Mouse (Mus musculus) embryonic facial prominence, embryonic 15.5 days (tissue): Measurements from ENCODE around the gene Cox20. TPM values are rescaled to one million over a fixed set of nuclear protein-coding genes. Genes with fewer than 3 reads are reported as not detected.

Source experiments
- ATAC-seq: fragments of 200-750 bp; cut with Nextera tagmentation; 2 replicates; pipeline ENCODE4 v1.8.0; 2017; ENCODE audit warnings: low read depth, moderate TSS enrichment; ENCODE audit not compliant: insufficient number of reproducible peaks, low FRiP score, low TSS enrichment
- H3K27ac ChIP-seq: fragments of 300-500 bp; sonication (generic); replicated peaks from 2 replicates; pipeline ENCODE4 v1.5.1; 2015; ENCODE audit warnings: mild to moderate bottlenecking, inconsistent platforms
- H3K27me3 ChIP-seq: fragments of 300-500 bp; sonication (generic); 2 replicates; pipeline ENCODE4 v1.6.1; 2015; ENCODE audit warnings: inconsistent platforms
- H3K36me3 ChIP-seq: fragments of 300-500 bp; sonication (generic); 2 replicates; pipeline ENCODE4 v1.6.1; 2015; ENCODE audit warnings: mild to moderate bottlenecking, inconsistent platforms
- H3K4me1 ChIP-seq: fragments of 300-500 bp; sonication (generic); 2 replicates; pipeline ENCODE4 v1.6.1; 2015; ENCODE audit warnings: inconsistent platforms
- H3K4me2 ChIP-seq: fragments of 300-500 bp; sonication (generic); replicated peaks from 2 replicates; pipeline ENCODE4 v1.6.1; 2015; ENCODE audit warnings: mild to moderate bottlenecking, inconsistent platforms
- H3K4me3 ChIP-seq: fragments of 300-500 bp; sonication (generic); replicated peaks from 2 replicates; pipeline ENCODE4 v1.5.1; 2015; ENCODE audit warnings: mild to moderate bottlenecking, inconsistent platforms
- H3K9ac ChIP-seq: fragments of 300-500 bp; sonication (generic); 2 replicates; pipeline ENCODE4 v1.6.1; 2015; ENCODE audit warnings: inconsistent platforms
- H3K9me3 ChIP-seq: fragments of 300-500 bp; sonication (generic); replicated peaks from 2 replicates; pipeline ENCODE4 v1.6.1; 2016; ENCODE audit warnings: inconsistent platforms
- WGBS: fragments of 180-500 bp; shearing (Covaris S2); methylation state at CpG from one replicate; pipeline ENCODE4 v1.1.7; 2015; 5-methylcytosine and 5-hydroxymethylcytosine counted together
- polyA plus RNA-seq: library from polyadenylated mRNA; unstranded; fragments of >200 nt; fragmentation: Nextera tagmentation; extraction: Ambion mirVana; gene quantifications from 2 replicates; pipeline ENCODE4 v1.2.1, GENCODE M21; 2015

The Cox20 gene
- polyA plus RNA-seq, 1 experiment from 2014 or later = 118 TPM

GRCm38 (mm10) chr1:178320723-178321590 is 2.0 kb downstream of the Cox20 start:
- Histone ChIP-seq H3K4me2 (peak overlapping the region; percentile 56), H3K36me3 (peaks cover 30% of the 10 kb centered on the region), H3K9me3 (no peaks in the 10 kb centered on the region), H3K4me1 (peaks cover 22% of the 10 kb centered on the region), H3K27me3 (no peaks in the 10 kb centered on the region), H3K9ac (no peak overlapping the region), H3K27ac (peak overlapping the region; percentile 100), H3K4me3 (peak overlapping the region; percentile 68)
- 22% methylated on average over 5 of the region's 5 CpGs for WGBS
- ATAC-seq = no peak

GRCm38 (mm10) chr1:178321730-178322357 is 2.9 kb downstream of the Cox20 start:
- H3K4me2 ChIP-seq = no peak overlapping the region
- no peak overlapping the region for H3K4me3 ChIP-seq
- ATAC-seq = no peak
- no peaks in the 10 kb centered on the region for H3K9me3 ChIP-seq
- H3K27me3 ChIP-seq = no peaks in the 10 kb centered on the region
- peaks cover 20% of the 10 kb centered on the region for H3K4me1 ChIP-seq
- 58% methylated on average over 4 of the region's 4 CpGs for WGBS
- H3K9ac ChIP-seq = peak overlapping the region; percentile 4; the same call in 1 of the 2 replicates
- peak overlapping the region; percentile 66; the same call in 1 of the 2 replicates for H3K27ac ChIP-seq
- peaks cover 31% of the 10 kb centered on the region for H3K36me3 ChIP-seq

- 91% methylated on average over 1 of the region's 1 CpGs for WGBS
- H3K27me3 ChIP-seq = no peaks in the 10 kb centered on the region
- no peak overlapping the region for H3K27ac ChIP-seq
- no peak overlapping the region for H3K9ac ChIP-seq
- H3K9me3 ChIP-seq = no peaks in the 10 kb centered on the region
- no peak overlapping the region for H3K4me3 ChIP-seq
- H3K36me3 ChIP-seq = peaks cover 42% of the 10 kb centered on the region
- H3K4me2 ChIP-seq = no peak overlapping the region
- ATAC-seq = no peak
- H3K4me1 ChIP-seq = peaks cover 15% of the 10 kb centered on the region
Observed at GRCm38 (mm10) chr1:178323235-178323634, 4.3 kb downstream of the Cox20 start.

GRCm38 (mm10) chr1:178324568-178324967 is 5.6 kb downstream of the Cox20 start:
- peaks cover 15% of the 10 kb centered on the region for H3K4me1 ChIP-seq
- no peaks in the 10 kb centered on the region for H3K27me3 ChIP-seq
- no peak for ATAC-seq
- H3K27ac ChIP-seq = no peak overlapping the region
- WGBS = 86% methylated on average over 1 of the region's 1 CpGs
- no peaks in the 10 kb centered on the region for H3K9me3 ChIP-seq
- peaks cover 47% of the 10 kb centered on the region for H3K36me3 ChIP-seq
- H3K4me2 ChIP-seq = no peak overlapping the region
- H3K9ac ChIP-seq = no peak overlapping the region
- no peak overlapping the region for H3K4me3 ChIP-seq

- WGBS = 80% methylated on average over 1 of the region's 1 CpGs
- H3K9me3 ChIP-seq = no peaks in the 10 kb centered on the region
- ATAC-seq = no peak
- H3K4me2 ChIP-seq = no peak overlapping the region
- H3K36me3 ChIP-seq = peaks cover 60% of the 10 kb centered on the region
- no peak overlapping the region for H3K27ac ChIP-seq
- H3K27me3 ChIP-seq = no peaks in the 10 kb centered on the region
- no peak overlapping the region for H3K9ac ChIP-seq
- H3K4me3 ChIP-seq = no peak overlapping the region
- H3K4me1 ChIP-seq = peaks cover 3% of the 10 kb centered on the region
Observed at GRCm38 (mm10) chr1:178326357-178326756, 7.4 kb downstream of the Cox20 start.

GRCm38 (mm10) chr1:178326950-178327349 is 8.0 kb downstream of the Cox20 start:
- Histone ChIP-seq H3K27me3 (no peaks in the 10 kb centered on the region), H3K4me1 (no peaks in the 10 kb centered on the region), H3K4me3 (no peak overlapping the region), H3K27ac (no peak overlapping the region), H3K4me2 (no peak overlapping the region), H3K36me3 (peaks cover 62% of the 10 kb centered on the region), H3K9ac (no peak overlapping the region), H3K9me3 (no peaks in the 10 kb centered on the region)
- WGBS = 87% methylated on average over 1 of the region's 1 CpGs
- ATAC-seq = no peak

GRCm38 (mm10) chr1:178329017-178329416 is 10.1 kb downstream of the Cox20 start:
- no peak for ATAC-seq
- Histone ChIP-seq H3K27me3 (no peaks in the 10 kb centered on the region), H3K9ac (no peak overlapping the region), H3K4me2 (no peak overlapping the region), H3K4me3 (no peak overlapping the region), H3K9me3 (no peaks in the 10 kb centered on the region), H3K36me3 (peaks cover 62% of the 10 kb centered on the region), H3K4me1 (peaks cover 11% of the 10 kb centered on the region), H3K27ac (no peak overlapping the region)
- 76% methylated on average over 5 of the region's 5 CpGs for WGBS

GRCm38 (mm10) chr1:178329946-178330345 is 11.0 kb downstream of the Cox20 start:
- Histone ChIP-seq H3K27me3 (no peaks in the 10 kb centered on the region), H3K36me3 (peaks cover 61% of the 10 kb centered on the region), H3K4me2 (no peak overlapping the region), H3K4me3 (no peak overlapping the region), H3K9ac (no peak overlapping the region), H3K27ac (no peak overlapping the region), H3K4me1 (peaks cover 17% of the 10 kb centered on the region), H3K9me3 (no peaks in the 10 kb centered on the region)
- 71% methylated on average over 6 of the region's 6 CpGs for WGBS
- ATAC-seq = no peak

GRCm38 (mm10) chr1:178335860-178336261 is 16.9 kb downstream of the Cox20 start:
- Histone ChIP-seq H3K27ac (peak overlapping the region; percentile 99), H3K9ac (peak overlapping the region; percentile 100), H3K4me2 (peak overlapping the region; percentile 61), H3K4me3 (peak overlapping the region; percentile 100), H3K36me3 (peaks cover 34% of the 10 kb centered on the region), H3K9me3 (no peaks in the 10 kb centered on the region), H3K27me3 (no peaks in the 10 kb centered on the region), H3K4me1 (peaks cover 20% of the 10 kb centered on the region)
- under 1% methylated on average over 16 of the region's 16 CpGs for WGBS
- no peak for ATAC-seq

- peak; percentile 93 for ATAC-seq
- Histone ChIP-seq H3K27ac (peak overlapping the region; percentile 99), H3K27me3 (no peaks in the 10 kb centered on the region), H3K4me1 (peaks cover 20% of the 10 kb centered on the region), H3K4me2 (peak overlapping the region; percentile 61), H3K9me3 (no peaks in the 10 kb centered on the region), H3K4me3 (peak overlapping the region; percentile 100), H3K9ac (peak overlapping the region; percentile 100), H3K36me3 (peaks cover 29% of the 10 kb centered on the region)
- under 1% methylated on average over 45 of the region's 53 CpGs for WGBS
Observed at GRCm38 (mm10) chr1:178336289-178336775, 17.4 kb downstream of the Cox20 start.

GRCm38 (mm10) chr1:178336777-178337481 is 18.0 kb downstream of the Cox20 start:
- Histone ChIP-seq H3K4me1 (peaks cover 20% of the 10 kb centered on the region), H3K27ac (peak overlapping the region; percentile 99), H3K27me3 (no peaks in the 10 kb centered on the region), H3K9ac (peak overlapping the region; percentile 100), H3K9me3 (no peaks in the 10 kb centered on the region), H3K36me3 (peaks cover 24% of the 10 kb centered on the region), H3K4me3 (peak overlapping the region; percentile 100), H3K4me2 (0 out of 2 replicates have a peak overlapping the region, but pooled peaks have one; percentile 61)
- under 1% methylated on average over 81 of the region's 89 CpGs for WGBS
- peak; percentile 5 for ATAC-seq
